Mouse (Mus musculus) limb, embryonic 11.5 days (tissue): ENCODE results near the gene Zmym4. TPM values are rescaled to one million over a fixed set of nuclear protein-coding genes. Genes with fewer than 3 reads are reported as not detected.
"Not testable (repeated sequence)": the region's sequence is repeated elsewhere in the genome, so short reads cannot be mapped to it uniquely, and the experiment has no call there.

Experiments
- ATAC-seq: fragments of 200-750 bp; cut with Nextera tagmentation; 2 replicates; pipeline ENCODE4 v1.8.0; 2017; ENCODE audit warnings: low read depth; ENCODE audit not compliant: insufficient number of reproducible peaks, low FRiP score, low TSS enrichment
- DNase-seq: peaks from one replicate; pipeline ENCODE4 v3.0.0-alpha.2; 2015; ENCODE audit warnings: low spot score
- H3K27ac ChIP-seq: fragments of 300-500 bp; sonication (generic); replicated peaks from 2 replicates; pipeline ENCODE4 v1.5.1; 2014; ENCODE audit warnings: low read depth, mild to moderate bottlenecking, low read length
- H3K27me3 ChIP-seq: fragments of 300-500 bp; sonication (generic); 2 replicates; pipeline ENCODE4 v1.6.1; 2014; ENCODE audit warnings: mild to moderate bottlenecking, low read length, mixed read lengths; ENCODE audit not compliant: control insufficient read depth, insufficient read depth
- H3K36me3 ChIP-seq: fragments of 300-500 bp; sonication (generic); 2 replicates; pipeline ENCODE4 v1.6.1; 2014; ENCODE audit warnings: mild to moderate bottlenecking, low read length, moderate library complexity, mixed read lengths; ENCODE audit not compliant: control insufficient read depth, insufficient read depth
- H3K4me1 ChIP-seq: fragments of 300-500 bp; sonication (generic); 2 replicates; pipeline ENCODE4 v1.6.1; 2014; ENCODE audit warnings: low read length, mixed read lengths; ENCODE audit not compliant: control insufficient read depth, insufficient read depth
- H3K4me2 ChIP-seq: fragments of 300-500 bp; sonication (generic); 2 replicates; pipeline ENCODE4 v1.6.1; 2014; ENCODE audit warnings: low read depth, mild to moderate bottlenecking, moderate library complexity; ENCODE audit not compliant: severe bottlenecking
- H3K4me3 ChIP-seq: fragments of 300-500 bp; sonication (generic); 2 replicates; pipeline ENCODE4 v1.5.1; 2014; ENCODE audit warnings: low read depth, low read length
- H3K9ac ChIP-seq: fragments of 300-500 bp; sonication (generic); 2 replicates; pipeline ENCODE4 v1.6.1; 2014; ENCODE audit warnings: mild to moderate bottlenecking, low read length
- H3K9me3 ChIP-seq: fragments of 300-500 bp; sonication (generic); 2 replicates; pipeline ENCODE4 v1.6.1; 2016; ENCODE audit warnings: low read length; ENCODE audit not compliant: control insufficient read depth
- WGBS: fragments of 180-500 bp; shearing (Covaris S2); extraction: QIAGEN DNeasy Blood & Tissue Kit; methylation state at CpG from one replicate; pipeline ENCODE4 v1.1.7; 2014; 5-methylcytosine and 5-hydroxymethylcytosine counted together
- polyA plus RNA-seq: library from polyadenylated mRNA; unstranded; fragments of >200 nt; fragmentation: Nextera tagmentation; extraction: Ambion mirVana; gene quantifications from 2 replicates; pipeline ENCODE4 v1.2.1, GENCODE M21; 2014

The Zmym4 gene
- polyA plus RNA-seq, 1 experiment from 2014 or later, result 21.7 TPM

- DNase-seq (peak; percentile 55), ATAC-seq (peak; percentile 33)
- peak overlapping the region; percentile 78 for H3K4me3 ChIP-seq
- H3K27me3 ChIP-seq, result no peaks in the 10 kb centered on the region
- peak overlapping the region; percentile 89 for H3K27ac ChIP-seq
- H3K9me3 ChIP-seq, result no peaks in the 10 kb centered on the region
- WGBS, result 1% methylated on average over 24 of the region's 53 CpGs
- no peaks in the 10 kb centered on the region for H3K36me3 ChIP-seq
- H3K4me1 ChIP-seq, result no peaks in the 10 kb centered on the region
- H3K9ac ChIP-seq, result peak overlapping the region; percentile 91
- peak overlapping the region; percentile 71 for H3K4me2 ChIP-seq
These were observed 583 bp downstream of the Zmym4 start for GRCm38 (mm10) chr4:126967241-126967863.

GRCm38 (mm10) chr4:126958682-126959081, 9.3 kb downstream of the Zmym4 start:
- no peak for ATAC-seq

GRCm38 (mm10) chr4:126958261-126958660, 9.7 kb downstream of the Zmym4 start:
- H3K4me1 ChIP-seq, result no peaks in the 10 kb centered on the region
- no peak overlapping the region for H3K4me2 ChIP-seq
- 89% methylated on average over 2 of the region's 2 CpGs for WGBS
- H3K4me3 ChIP-seq, result no peak overlapping the region
- H3K36me3 ChIP-seq, result no peaks in the 10 kb centered on the region
- no peak for DNase-seq
- no peak for ATAC-seq
- no peaks in the 10 kb centered on the region for H3K9me3 ChIP-seq
- no peaks in the 10 kb centered on the region for H3K27me3 ChIP-seq
- no peak overlapping the region for H3K9ac ChIP-seq
- no peak overlapping the region for H3K27ac ChIP-seq

More at GRCm38 (mm10) chr4:126958682-126959081, 9.3 kb downstream of the Zmym4 start:
- no peak overlapping the region for H3K4me3 ChIP-seq
- no peak for DNase-seq
- no peaks in the 10 kb centered on the region for H3K36me3 ChIP-seq
- H3K4me2 ChIP-seq, result no peak overlapping the region
- H3K27ac ChIP-seq, result no peak overlapping the region
- H3K9me3 ChIP-seq, result no peaks in the 10 kb centered on the region
- H3K4me1 ChIP-seq, result no peaks in the 10 kb centered on the region
- no peaks in the 10 kb centered on the region for H3K27me3 ChIP-seq
- no peak overlapping the region for H3K9ac ChIP-seq

- Histone ChIP-seq H3K36me3 (no peaks in the 10 kb centered on the region), H3K9ac (no peak overlapping the region), H3K27ac (no peak overlapping the region), H3K27me3 (no peaks in the 10 kb centered on the region), H3K4me2 (no peak overlapping the region), H3K4me3 (no peak overlapping the region), H3K9me3 (no peaks in the 10 kb centered on the region), H3K4me1 (no peaks in the 10 kb centered on the region)
- DNase-seq, result no peak
- WGBS, result 90% methylated on average over 3 of the region's 3 CpGs
- ATAC-seq, result no peak
These were observed 10.5 kb downstream of the Zmym4 start for GRCm38 (mm10) chr4:126957434-126957833.

- not testable (repeated sequence) for H3K9ac ChIP-seq, H3K27me3 ChIP-seq, H3K27ac ChIP-seq, H3K4me1 ChIP-seq, H3K4me3 ChIP-seq, H3K36me3 ChIP-seq, ATAC-seq, DNase-seq, H3K9me3 ChIP-seq, H3K4me2 ChIP-seq
- 89% methylated on average over 4 of the region's 4 CpGs for WGBS
These were observed 17.1 kb downstream of the Zmym4 start for GRCm38 (mm10) chr4:126950801-126951200.

- no peak for DNase-seq
- no peak overlapping the region for H3K4me2 ChIP-seq
- no peak for ATAC-seq
- no peak overlapping the region for H3K4me3 ChIP-seq
- H3K4me1 ChIP-seq, result no peaks in the 10 kb centered on the region
- H3K27ac ChIP-seq, result no peak overlapping the region
- H3K27me3 ChIP-seq, result no peaks in the 10 kb centered on the region
- WGBS, result 98% methylated on average over 3 of the region's 3 CpGs
- H3K36me3 ChIP-seq, result no peaks in the 10 kb centered on the region
- no peak overlapping the region for H3K9ac ChIP-seq
- H3K9me3 ChIP-seq, result no peaks in the 10 kb centered on the region
These were observed 24.5 kb downstream of the Zmym4 start for GRCm38 (mm10) chr4:126943421-126943820.

- 91% methylated on average over 3 of the region's 3 CpGs for WGBS
- no peak overlapping the region for H3K4me2 ChIP-seq
- H3K9me3 ChIP-seq, result no peaks in the 10 kb centered on the region
- no peak overlapping the region for H3K9ac ChIP-seq
- no peaks in the 10 kb centered on the region for H3K36me3 ChIP-seq
- H3K27me3 ChIP-seq, result no peaks in the 10 kb centered on the region
- no peak overlapping the region for H3K4me3 ChIP-seq
- H3K4me1 ChIP-seq, result no peaks in the 10 kb centered on the region
- ATAC-seq (no peak), DNase-seq (no peak)
- no peak overlapping the region for H3K27ac ChIP-seq
These were observed 25.1 kb downstream of the Zmym4 start for GRCm38 (mm10) chr4:126942846-126943245.

- WGBS, result 92% methylated on average over 1 of the region's 1 CpGs
- no peak for DNase-seq
- Histone ChIP-seq H3K4me2 (no peak overlapping the region), H3K4me1 (no peaks in the 10 kb centered on the region), H3K27me3 (no peaks in the 10 kb centered on the region), H3K36me3 (no peaks in the 10 kb centered on the region; the same call in 1 of the 2 replicates), H3K27ac (no peak overlapping the region), H3K4me3 (no peak overlapping the region), H3K9ac (no peak overlapping the region), H3K9me3 (no peaks in the 10 kb centered on the region)
- no peak for ATAC-seq
These were observed 40.2 kb downstream of the Zmym4 start for GRCm38 (mm10) chr4:126927701-126928100.

GRCm38 (mm10) chr4:126889879-126890278, 78.1 kb downstream of the Zmym4 start:
- H3K4me1 ChIP-seq, result no peaks in the 10 kb centered on the region
- H3K4me2 ChIP-seq, result no peak overlapping the region
- no peaks in the 10 kb centered on the region for H3K27me3 ChIP-seq
- H3K4me3 ChIP-seq, result no peak overlapping the region
- no peak overlapping the region for H3K9ac ChIP-seq
- peaks cover 8% of the 10 kb centered on the region; the same call in 1 of the 2 replicates for H3K36me3 ChIP-seq
- WGBS, result 96% methylated on average over 8 of the region's 8 CpGs
- no peaks in the 10 kb centered on the region for H3K9me3 ChIP-seq
- ATAC-seq (no peak), DNase-seq (no peak)
- no peak overlapping the region for H3K27ac ChIP-seq
